Comparison of ENCODE assay signal across 7 mouse cellular contexts in genomic region chr7:112226446-112227265, GRCm38 (mm10). TPM values are rescaled to one million over a fixed set of nuclear protein-coding genes. Genes with fewer than 3 reads are reported as not detected.
DNase-seq lines count a peak whose midpoint lies in the region; ATAC-seq and TF ChIP-seq lines count a peak whose summit lies in the region.

No protein-coding gene starts in this region.

- H3K4me3 ChIP-seq in ES-E14 (ENCODE audit: insufficient read depth in 1 of 2, low read depth in 1 of 2, low read length in 2 of 2, poor library complexity in 1 of 2, severe bottlenecking in 1 of 2): peak overlapping the region; percentile 31 to 89
- peak overlapping the region; percentile 63 for H3K4me3 ChIP-seq in forebrain, postnatal 0 days (ENCODE audit: low read depth, low read length)

- WGBS in forebrain, postnatal 0 days: 7% methylated on average over 24 of the region's 24 CpGs

- no peak for TF ChIP-seq CTCF in forebrain, postnatal 0 days (IDR thresholded peaks at IDR 0.05; ENCODE audit: low read depth)

- DNase-seq in 3134 (ENCODE audit: extremely low read depth, insufficient read length, low spot score) (peak; percentile 74), ES-E14 (ENCODE audit: low read depth, low spot score) (no peak)
- no peak for DNase-seq in forebrain, postnatal 0 days
- DNase-seq in kidney, adult 9 months: peak; percentile 22
- DNase-seq in lung, postnatal 10 days: peak; percentile 77
- DNase-seq in yolk sac, embryonic 10.5 days (ENCODE audit: low spot score): peak; percentile 59
- no peak for DNase-seq in right cerebral cortex, postnatal 36 days (ENCODE audit: low spot score in 2 of 2)

- no peaks in the 10 kb centered on the region for H3K27me3 ChIP-seq in forebrain, postnatal 0 days (ENCODE audit: insufficient read depth, low read length)

- no peaks in the 10 kb centered on the region for H3K9me3 ChIP-seq in ES-E14 (ENCODE audit: control insufficient read depth, insufficient read depth, low read depth, low read length)
- no peaks in the 10 kb centered on the region for H3K9me3 ChIP-seq in forebrain, postnatal 0 days (ENCODE audit: low read length)

- no peak overlapping the region for H3K9ac ChIP-seq in ES-E14 (ENCODE audit: insufficient read depth, low read depth, low read length, poor library complexity, severe bottlenecking)
- H3K9ac ChIP-seq in forebrain, postnatal 0 days: peak overlapping the region; percentile 61

- peaks cover 0 to 4% of the 10 kb centered on the region in 2 experiments; a peak in 1 of 4 replicates for H3K4me1 ChIP-seq in ES-E14 (ENCODE audit: control insufficient read depth in 2 of 2, insufficient read depth in 2 of 2, low read length in 2 of 2, poor library complexity in 1 of 2)
- peaks cover 13% of the 10 kb centered on the region; the same call in 1 of the 2 replicates for H3K4me1 ChIP-seq in forebrain, postnatal 0 days (ENCODE audit: insufficient read depth)

- ATAC-seq in forebrain, postnatal 0 days: no peak

- in situ Hi-C loops in ES-E14 (cut with MboI; ENCODE audit: low sequenced_read_pairs in 2 of 2, unreplicated experiment in 2 of 2): no loop called here

- no peak overlapping the region for H3K27ac ChIP-seq in ES-E14 (ENCODE audit: insufficient read depth, low read depth, low read length, poor library complexity, severe bottlenecking)
- no peak overlapping the region for H3K27ac ChIP-seq in forebrain, postnatal 0 days (ENCODE audit: low read depth, low read length)

- H3K4me2 ChIP-seq in forebrain, postnatal 0 days (ENCODE audit: low read depth): peak overlapping the region; percentile 94

- H3K36me3 ChIP-seq in ES-E14 (ENCODE audit: control insufficient read depth, insufficient read depth, low read length, poor library complexity, severe bottlenecking): no peaks in the 10 kb centered on the region
- no peaks in the 10 kb centered on the region for H3K36me3 ChIP-seq in forebrain, postnatal 0 days (ENCODE audit: insufficient read depth)

TF ChIP-seq in ES-E14, 5 proteins besides CTCF, POLR2A, EP300 and RAD21:
- no peak for TF ChIP-seq ZNF384 (IDR thresholded peaks at IDR 0.05; ENCODE audit: low read depth, low read length)
- no peak for TF ChIP-seq MAFK (IDR thresholded peaks at IDR 0.05; ENCODE audit: insufficient read depth, low read depth, low read length)
- no peak for TF ChIP-seq HCFC1 (IDR thresholded peaks at IDR 0.05; ENCODE audit: borderline replicate concordance, insufficient read depth, low read length)
- no peak for TF ChIP-seq ZC3H11A (IDR thresholded peaks at IDR 0.05; ENCODE audit: borderline replicate concordance, low read depth, low read length)
- TF ChIP-seq CHD2 (IDR thresholded peaks at IDR 0.05; ENCODE audit: low read depth, low read length): no peak

RNA-seq across cellular contexts. Expression of gene Mical2, which starts 1.0 kb away (rescaled TPM):
- 2.6 and 9.9 TPM in 2 replicates for total RNA-seq in ES-E14 (2012; rRNA removed)
- 28.6 and 29.0 TPM in 2 replicates for total RNA-seq in forebrain, postnatal 0 days (2014; rRNA removed)
- polyA plus RNA-seq in forebrain, postnatal 0 days (2015; fragmentation: Nextera tagmentation; extraction: Ambion mirVana): 16.3 and 18.3 TPM in 2 replicates

Comparison
In these comparisons a context has a peak if more than half of its experiments do, and no peak if none do; other contexts are left out.
1. DNase-seq: peak in 3134 (single experiment), kidney, adult 9 months (single experiment), lung, postnatal 10 days (single experiment) and yolk sac, embryonic 10.5 days (single experiment); none in ES-E14 (single experiment), forebrain, postnatal 0 days (single experiment) and right cerebral cortex, postnatal 36 days (0 of 2).